Mouse (Mus musculus) heart, embryonic 14.5 days (tissue): Measurements from ENCODE around the gene Gng5. TPM values are rescaled to one million over a fixed set of nuclear protein-coding genes. Genes with fewer than 3 reads are reported as not detected.

Source experiments
- ATAC-seq: fragments of 200-750 bp; cut with Nextera tagmentation; 2 replicates; pipeline ENCODE4 v1.8.0; 2017; ENCODE audit warnings: low read depth, moderate TSS enrichment; ENCODE audit not compliant: insufficient number of reproducible peaks, insufficient read depth, low FRiP score
- H3K27ac ChIP-seq, 2 experiments: fragments of 200-500 bp in 1 of 2; fragments of 300-500 bp in 1 of 2; sonication (generic) in 1 of 2; replicated peaks in 1 of 2; 2 replicates each; pipeline ENCODE4 v1.5.1; 2012 to 2014; ENCODE audit warnings: low read depth in 2 of 2, low read length in 2 of 2, control low read depth in 1 of 2, mild to moderate bottlenecking in 1 of 2, mixed read lengths in 1 of 2; ENCODE audit not compliant: control insufficient read depth in 1 of 2, insufficient read depth in 1 of 2
- H3K27me3 ChIP-seq: fragments of 300-500 bp; sonication (generic); 2 replicates; pipeline ENCODE4 v1.6.1; 2014; ENCODE audit warnings: mild to moderate bottlenecking, low read length, control low read depth; ENCODE audit not compliant: control insufficient read depth, insufficient read depth
- H3K36me3 ChIP-seq: fragments of 300-500 bp; sonication (generic); 2 replicates; pipeline ENCODE4 v1.6.1; 2014; ENCODE audit warnings: mild to moderate bottlenecking, control low read depth, low read length, mixed read lengths; ENCODE audit not compliant: control insufficient read depth, insufficient read depth
- H3K4me1 ChIP-seq, 2 experiments: fragments of 200-500 bp in 1 of 2; fragments of 300-500 bp in 1 of 2; sonication (generic) in 1 of 2; 2 replicates each; pipeline ENCODE4 v1.6.1; 2012 to 2014; ENCODE audit warnings: low read length in 2 of 2, control low read depth in 1 of 2, mixed read lengths in 1 of 2; ENCODE audit not compliant: control insufficient read depth in 2 of 2, insufficient read depth in 2 of 2
- H3K4me2 ChIP-seq: fragments of 300-500 bp; sonication (generic); 2 replicates; pipeline ENCODE4 v1.6.1; 2014; ENCODE audit warnings: mild to moderate bottlenecking, low read length
- H3K4me3 ChIP-seq, 2 experiments: fragments of 200-500 bp in 1 of 2; fragments of 300-500 bp in 1 of 2; sonication (generic) in 1 of 2; 2 replicates each; pipeline ENCODE4 v1.5.1; 2012 to 2014; ENCODE audit warnings: low read length in 2 of 2, mild to moderate bottlenecking in 2 of 2, control low read depth in 1 of 2, low read depth in 1 of 2, moderate library complexity in 1 of 2; ENCODE audit not compliant: control insufficient read depth in 1 of 2, insufficient read depth in 1 of 2
- H3K9ac ChIP-seq: fragments of 300-500 bp; sonication (generic); 2 replicates; pipeline ENCODE4 v1.6.1; 2014; ENCODE audit warnings: mild to moderate bottlenecking, low read length
- H3K9me3 ChIP-seq: fragments of 300-500 bp; sonication (generic); 2 replicates; pipeline ENCODE4 v1.6.1; 2016; ENCODE audit warnings: low read length, control low read depth; ENCODE audit not compliant: control insufficient read depth
- WGBS: fragments of 180-500 bp; shearing (Covaris S2); extraction: QIAGEN DNeasy Blood & Tissue Kit; methylation state at CpG from one replicate; pipeline ENCODE4 v1.1.7; 2014; 5-methylcytosine and 5-hydroxymethylcytosine counted together
- polyA plus RNA-seq: library from polyadenylated mRNA; unstranded; fragments of >200 nt; fragmentation: Nextera tagmentation; extraction: Ambion mirVana; gene quantifications from 2 replicates; pipeline ENCODE4 v1.2.1, GENCODE M21; 2014

Gng5 gene
- polyA plus RNA-seq, 1 experiment from 2014 or later: 1,593 TPM

DNA sequence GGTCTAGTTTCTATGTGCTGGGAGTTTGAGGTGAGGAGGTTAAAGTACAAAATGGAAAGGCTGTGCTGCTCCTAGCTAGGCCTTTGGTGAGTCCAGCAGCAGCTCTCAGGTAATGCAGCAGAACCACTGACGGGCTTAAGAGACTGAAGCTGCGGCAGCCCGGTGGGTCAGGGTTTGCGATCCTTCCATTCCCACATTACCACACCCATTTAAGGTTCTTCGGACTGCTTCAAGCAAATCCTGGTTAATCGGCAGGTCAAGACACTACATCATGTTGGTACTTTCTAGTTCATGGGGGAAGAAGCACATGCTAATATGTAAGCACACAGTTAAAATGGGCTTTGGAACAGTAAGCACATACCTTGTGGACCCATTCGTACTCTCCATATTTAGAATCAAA is 7.1 kb downstream of the Gng5 start:
- Histone ChIP-seq H3K4me2 (no peak overlapping the region), H3K9me3 (no peaks in the 10 kb centered on the region), H3K36me3 (peaks cover 89% of the 10 kb centered on the region), H3K27me3 (no peaks in the 10 kb centered on the region), H3K4me3 (no peak overlapping the region), H3K4me1 (peaks cover 0 to 22% of the 10 kb centered on the region in 2 experiments; a peak in 2 of 4 replicates), H3K9ac (no peak overlapping the region), H3K27ac (no peak overlapping the region)
- 92% methylated on average over 7 of the region's 7 CpGs for WGBS
- ATAC-seq: no peak

DNA sequence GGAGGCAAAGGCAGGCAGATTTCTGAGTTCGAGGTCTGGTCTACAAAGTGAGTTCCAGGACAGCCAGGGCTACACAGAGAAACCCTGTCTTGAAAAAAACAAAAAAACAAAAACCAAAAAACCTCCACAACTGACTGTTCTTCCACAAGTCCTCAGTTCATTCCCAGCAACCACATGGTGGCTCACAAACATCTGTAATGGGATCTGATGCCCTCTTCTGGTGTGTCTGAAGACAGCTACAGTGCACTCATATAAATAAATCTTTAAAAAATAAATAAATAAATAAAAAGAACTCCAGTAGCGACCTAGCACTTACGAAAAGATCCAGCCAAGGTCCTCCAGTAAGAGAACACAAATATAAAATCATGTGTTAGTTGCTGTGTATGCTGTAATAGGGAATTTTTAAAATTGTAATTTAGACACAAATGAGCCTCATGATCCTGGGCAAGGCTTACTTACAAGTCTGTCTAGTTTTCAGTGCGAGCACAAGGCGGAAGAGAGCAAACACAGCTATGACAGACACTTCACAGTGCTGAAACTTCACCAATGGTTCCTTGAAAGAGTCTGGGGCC is 20.7 kb downstream of the Gng5 start:
- Histone ChIP-seq H3K4me1 (peaks cover 0 to 10% of the 10 kb centered on the region in 2 experiments; a peak in 1 of 4 replicates), H3K36me3 (peaks cover 30% of the 10 kb centered on the region), H3K9ac (peak overlapping the region; percentile 85), H3K4me3 (peak overlapping the region; percentile 62 to 91), H3K27ac (peak overlapping the region; percentile 40 to 99; a peak in 3 of 4 replicates), H3K9me3 (no peaks in the 10 kb centered on the region), H3K27me3 (no peaks in the 10 kb centered on the region), H3K4me2 (peak overlapping the region; percentile 72)
- 38% methylated on average over 5 of the region's 5 CpGs for WGBS
- ATAC-seq: no peak

- Histone ChIP-seq H3K27ac (peak within 1 kb of the TSS; percentile 93 to 99), H3K4me1 (peaks cover 0 to 10% of the 10 kb centered on the region in 2 experiments; a peak in 1 of 4 replicates), H3K9me3 (no peaks in the 10 kb centered on the region), H3K9ac (peak within 1 kb of the TSS; percentile 85), H3K4me2 (peak within 1 kb of the TSS; percentile 72), H3K4me3 (peak within 1 kb of the TSS; percentile 88 to 91), H3K27me3 (no peaks in the 10 kb centered on the region), H3K36me3 (peaks cover 23% of the 10 kb centered on the region)
- peak; percentile 91 for ATAC-seq
- WGBS: under 1% methylated on average over 76 of the region's 82 CpGs
These were observed 21.4 kb downstream of the Gng5 start, which contains the start of gene Rpf1 for GRCm38 (mm10) chr3:146520798-146521651. Gene Rpf1 (minus strand): TSS chr3:146521429.

- peak overlapping the region; percentile 72 for H3K4me2 ChIP-seq
- 6% methylated on average over 8 of the region's 8 CpGs for WGBS
- peak overlapping the region; percentile 93 to 99 for H3K27ac ChIP-seq
- no peaks in the 10 kb centered on the region for H3K27me3 ChIP-seq
- peak overlapping the region; percentile 88 to 91 for H3K4me3 ChIP-seq
- peaks cover 0 to 10% of the 10 kb centered on the region in 2 experiments; a peak in 1 of 4 replicates for H3K4me1 ChIP-seq
- no peaks in the 10 kb centered on the region for H3K9me3 ChIP-seq
- no peak for ATAC-seq
- H3K36me3 ChIP-seq: peaks cover 20% of the 10 kb centered on the region
- H3K9ac ChIP-seq: peak overlapping the region; percentile 85
These were observed 22.0 kb downstream of the Gng5 start for GRCm38 (mm10) chr3:146521652-146522020.

DNA sequence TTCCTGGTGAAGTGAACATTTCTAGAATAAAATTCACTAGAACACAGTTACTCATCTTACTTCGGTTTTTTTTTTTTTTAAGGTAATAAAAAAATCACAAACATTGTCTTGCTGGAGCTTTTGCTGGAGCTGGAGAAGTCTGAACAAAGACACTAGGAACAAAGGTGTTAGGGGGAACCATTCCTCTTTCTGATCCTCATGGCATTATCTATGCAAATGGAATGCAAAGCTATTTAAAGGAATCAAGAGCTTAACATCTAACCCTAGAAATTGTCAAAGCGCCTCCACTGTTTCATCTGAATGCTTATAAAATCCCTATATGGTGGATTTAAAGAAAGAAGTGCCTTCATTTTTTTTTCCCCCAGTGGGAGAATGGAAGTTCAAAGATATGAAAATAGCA is 28.7 kb downstream of the Gng5 start:
- ATAC-seq: no peak
- no peak overlapping the region for H3K27ac ChIP-seq

DNA sequence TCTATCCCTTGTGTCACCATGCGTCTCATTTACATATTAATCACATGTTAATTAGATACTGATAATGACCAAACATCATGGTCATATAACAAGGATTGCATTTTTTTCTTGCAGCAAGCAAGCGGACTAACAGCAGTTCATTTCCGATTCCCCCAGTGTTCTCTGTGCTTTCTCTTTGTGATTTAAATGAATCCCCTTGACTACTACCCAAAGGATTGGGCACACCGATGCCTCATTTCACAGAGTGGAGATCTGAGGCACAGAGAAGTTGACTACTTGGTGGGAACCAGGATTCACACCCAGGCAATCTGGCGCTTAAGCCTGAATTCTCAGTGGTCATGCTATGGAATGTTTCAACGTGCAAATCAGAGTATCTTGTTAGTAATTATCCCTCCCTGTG is 35.4 kb downstream of the Gng5 start:
- WGBS: 63% methylated on average over 6 of the region's 6 CpGs
- no peak for ATAC-seq
- H3K4me1 ChIP-seq: no peaks in the 10 kb centered on the region

More for the DNA sequence above, 28.7 kb downstream of the Gng5 start:
- no peak overlapping the region for H3K9ac ChIP-seq
- no peaks in the 10 kb centered on the region for H3K36me3 ChIP-seq
- 30% methylated on average over 2 of the region's 2 CpGs for WGBS
- no peaks in the 10 kb centered on the region for H3K9me3 ChIP-seq
- no peaks in the 10 kb centered on the region for H3K4me1 ChIP-seq
- no peak overlapping the region for H3K4me2 ChIP-seq
- no peaks in the 10 kb centered on the region for H3K27me3 ChIP-seq
- no peak overlapping the region for H3K4me3 ChIP-seq

DNA sequence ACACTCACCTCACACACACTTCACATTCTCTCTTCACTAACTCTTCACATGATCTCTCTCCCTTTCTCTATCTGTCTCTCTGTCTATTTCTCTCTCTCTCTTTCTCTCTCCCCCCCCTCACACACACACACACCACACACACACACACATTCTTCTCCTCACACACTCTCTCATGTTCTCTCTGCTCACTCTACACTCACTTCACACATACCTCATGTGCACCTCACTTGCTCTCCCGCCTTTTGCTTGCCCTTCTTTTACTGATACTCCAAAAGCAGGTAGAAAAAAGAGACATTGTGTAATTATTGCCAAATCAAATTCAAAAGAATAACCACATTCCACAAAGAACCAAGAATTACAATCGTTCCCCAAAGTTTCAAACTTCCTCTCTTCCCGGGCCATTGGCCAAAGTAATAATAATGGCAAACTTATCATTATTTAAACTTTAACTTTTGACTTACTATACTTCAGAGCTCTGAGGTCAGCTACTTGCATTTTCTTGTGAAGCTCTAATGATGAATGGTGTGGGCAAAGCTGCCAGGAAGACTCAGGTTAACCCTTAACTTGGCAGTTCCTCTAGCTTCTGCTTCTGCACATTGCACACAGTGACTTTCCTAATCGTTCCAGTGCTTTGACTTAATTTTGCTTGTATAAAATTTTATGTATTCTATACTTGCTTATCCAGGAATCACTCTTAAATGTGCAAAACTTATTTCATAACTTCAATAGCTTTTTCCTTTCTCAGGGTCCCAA is 41.1 kb downstream of the Gng5 start:
- 78% methylated on average over 4 of the region's 4 CpGs for WGBS
- H3K27me3 ChIP-seq: no peaks in the 10 kb centered on the region
- no peak overlapping the region for H3K27ac ChIP-seq
- no peaks in the 10 kb centered on the region for H3K36me3 ChIP-seq
- ATAC-seq: no peak
- no peak overlapping the region for H3K4me3 ChIP-seq
- no peak overlapping the region for H3K9ac ChIP-seq
- H3K4me2 ChIP-seq: no peak overlapping the region
- no peaks in the 10 kb centered on the region for H3K4me1 ChIP-seq
- H3K9me3 ChIP-seq: 0 out of 2 replicates have a peak, but pooled peaks cover 4% of the 10 kb centered on the region

More for the DNA sequence above, 35.4 kb downstream of the Gng5 start:
- Histone ChIP-seq H3K4me3 (no peak overlapping the region), H3K9ac (no peak overlapping the region), H3K9me3 (no peaks in the 10 kb centered on the region), H3K27ac (no peak overlapping the region), H3K4me2 (no peak overlapping the region), H3K27me3 (no peaks in the 10 kb centered on the region), H3K36me3 (no peaks in the 10 kb centered on the region)
